Mouse (Mus musculus) liver (tissue): ENCODE measurements around the gene Llph.

Experiments used
- DNase-seq: peaks from one replicate; pipeline ENCODE4 v3.0.0-alpha.2; 2020; ENCODE audit warnings: mixed read lengths

The Llph gene

DNA sequence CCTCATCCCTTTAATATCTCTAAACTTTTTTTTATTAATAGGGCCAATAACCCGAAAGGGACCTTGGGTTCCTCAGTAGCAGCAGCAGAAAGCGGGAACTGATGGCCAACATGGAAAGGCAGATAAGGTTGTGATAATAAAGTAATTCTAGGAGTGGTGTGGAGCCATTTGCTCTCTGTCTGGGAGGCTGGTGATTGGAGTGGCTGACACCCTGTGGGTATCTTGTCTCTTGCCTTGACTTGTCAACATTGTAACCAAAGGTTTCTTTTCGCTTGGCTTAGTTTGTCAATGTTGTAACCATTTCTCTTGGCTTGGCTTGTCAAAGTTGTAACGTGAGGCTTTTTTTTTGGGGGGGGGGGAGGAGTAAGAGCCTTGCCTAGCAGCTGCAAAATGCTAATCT is 53.5 kb downstream of the Llph start:
- DNase-seq: no peak

DNA sequence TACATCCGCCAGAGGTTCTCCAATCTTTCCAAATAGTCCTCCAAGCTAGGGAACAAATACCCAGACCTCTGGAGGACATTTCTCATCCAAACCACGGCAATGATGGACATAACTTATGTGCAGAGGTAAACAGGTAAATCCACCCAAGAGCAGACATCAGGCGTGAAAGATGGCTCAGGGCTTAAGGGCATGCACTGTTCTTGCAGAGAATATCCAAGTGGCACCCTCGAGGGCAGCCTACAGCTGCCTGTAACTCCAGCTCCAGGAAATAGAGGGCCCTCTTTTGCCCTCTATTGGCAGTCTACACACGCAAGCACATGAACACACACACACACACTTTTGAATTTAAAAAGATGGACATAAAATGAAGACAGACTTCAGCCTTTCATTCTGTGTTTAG is 54.8 kb downstream of the Llph start:
- DNase-seq: no peak
